Mouse (Mus musculus): ENCODE results near the gene Pcyt1a. TPM values are rescaled to one million over a fixed set of nuclear protein-coding genes. Genes with fewer than 3 reads are reported as not detected.
A peak's percentile ranks its signal among the peaks of the same experiment; 100 is the strongest.

Gene Pcyt1a
- total and polyA plus RNA-seq, 3 experiments, result 36.9 to 53.7 TPM; not detected in 1

DNA sequence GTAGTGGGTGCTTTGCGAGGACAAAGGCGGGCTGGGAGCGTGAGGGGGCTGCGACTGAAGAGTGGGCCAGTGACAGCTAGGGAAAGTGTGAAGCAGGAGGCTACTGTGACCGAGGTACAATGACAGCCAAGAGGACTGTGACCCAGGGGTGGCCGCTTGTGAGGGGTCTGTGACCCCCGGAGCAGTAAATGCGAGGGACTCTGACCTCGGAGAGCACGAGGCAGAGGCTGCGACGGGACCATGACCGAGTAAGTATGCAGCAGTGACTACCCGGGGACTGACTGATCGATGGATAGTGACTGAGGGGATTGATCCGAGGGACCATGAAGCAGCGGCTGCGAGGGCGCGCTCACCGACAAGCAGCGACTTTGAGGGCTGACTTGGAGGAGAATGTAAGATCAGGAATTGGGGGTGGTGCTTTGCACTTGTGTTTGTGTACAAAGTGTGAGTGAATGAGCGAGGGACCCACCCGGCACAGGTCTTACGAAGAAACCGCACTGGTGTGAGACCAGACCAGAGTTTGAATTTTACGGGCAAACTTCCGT lies 398 bp downstream of the Pcyt1a start:
- peaks cover 12 to 16% of the 10 kb centered on the region in 2 experiments for H3K4me1 ChIP-seq (ENCODE audit: control insufficient read depth in 1 of 2, insufficient read depth in 2 of 2, low read length in 2 of 2)
- H3K36me3 ChIP-seq (ENCODE audit: control insufficient read depth in 1 of 2, insufficient read depth in 2 of 2, low read length in 2 of 2), result peaks cover 0 to 29% of the 10 kb centered on the region in 2 experiments; a peak in 2 of 4 replicates
- H3K27ac ChIP-seq (ENCODE audit: control insufficient read depth, low read depth, low read length), result peak overlapping the region; percentile 43
- H3K9ac ChIP-seq (ENCODE audit: control insufficient read depth, low read depth, low read length, poor library complexity, severe bottlenecking), result peak overlapping the region; percentile 77
- peak overlapping the region; percentile 75 to 82 for H3K4me3 ChIP-seq (ENCODE audit: control insufficient read depth in 1 of 2, insufficient read depth in 1 of 2, low read depth in 2 of 2, low read length in 2 of 2)
- TF ChIP-seq MAX (IDR thresholded peaks at IDR 0.05; ENCODE audit: low read length), result peak; percentile 21; the same call in 1 of the 2 replicates
- peak in 1 of 2 experiments; percentile 17; a peak in 1 of 4 replicates for TF ChIP-seq POLR2A (IDR thresholded peaks at IDR 0.05; ENCODE audit: control insufficient read depth in 1 of 2, insufficient read depth in 1 of 2, low read depth in 1 of 2, low read length in 2 of 2, poor library complexity in 1 of 2)
- TF ChIP-seq POLR2AphosphoS5 (IDR thresholded peaks at IDR 0.05; ENCODE audit: borderline replicate concordance, low read depth, low read length), result no peak
- TF ChIP-seq E2F4 (IDR thresholded peaks at IDR 0.05; ENCODE audit: borderline replicate concordance, low read depth, low read length), result no peak
- H3K27me3 ChIP-seq (ENCODE audit: control insufficient read depth in 1 of 2, insufficient read depth in 2 of 2, low read length in 2 of 2), result no peaks in the 10 kb centered on the region
- no peak for DNase-seq (ENCODE audit: low read depth, low spot score)
- no peaks in the 10 kb centered on the region for H3K9me3 ChIP-seq (replicated peaks; ENCODE audit: insufficient read depth, low read length)
- peaks cover 18% of the 10 kb centered on the region for H3K79me2 ChIP-seq (ENCODE audit: control insufficient read depth, insufficient read depth, low read length, poor library complexity)

DNA sequence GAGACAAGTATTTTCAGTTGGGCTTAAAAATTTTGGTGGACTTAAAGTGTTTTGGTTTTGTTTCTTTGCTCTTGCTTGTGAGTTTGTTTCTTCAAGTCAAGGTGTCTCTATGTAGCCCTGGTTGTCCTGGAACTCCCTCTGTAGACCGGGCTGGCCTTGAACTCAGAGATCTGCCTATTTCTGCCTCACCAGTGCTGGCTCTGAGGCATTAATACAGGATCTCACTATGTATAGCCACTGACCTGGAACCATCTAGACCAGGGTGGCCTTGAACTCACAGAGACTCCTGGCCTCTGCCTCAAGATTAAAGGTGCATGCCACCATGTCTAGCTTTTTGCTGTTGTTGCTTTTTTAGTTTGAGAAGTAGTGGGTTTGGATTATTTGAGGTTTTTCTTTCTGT lies 1.2 kb downstream of the Pcyt1a start:
- peaks cover 17 to 20% of the 10 kb centered on the region in 2 experiments for H3K4me1 ChIP-seq (ENCODE audit: control insufficient read depth in 1 of 2, insufficient read depth in 2 of 2, low read length in 2 of 2)
- H3K79me2 ChIP-seq (ENCODE audit: control insufficient read depth, insufficient read depth, low read length, poor library complexity), result peaks cover 18% of the 10 kb centered on the region
- no peaks in the 10 kb centered on the region for H3K27me3 ChIP-seq (ENCODE audit: control insufficient read depth in 1 of 2, insufficient read depth in 2 of 2, low read length in 2 of 2)
- TF ChIP-seq SIN3A (IDR thresholded peaks at IDR 0.05; ENCODE audit: low read length) (peak; percentile 40; the same call in 1 of the 2 replicates), ZMIZ1 (IDR thresholded peaks at IDR 0.05; ENCODE audit: low read depth, low read length) (no peak)
- no peaks in the 10 kb centered on the region for H3K9me3 ChIP-seq (replicated peaks; ENCODE audit: insufficient read depth, low read length)
- H3K9ac ChIP-seq (ENCODE audit: control insufficient read depth, low read depth, low read length, poor library complexity, severe bottlenecking), result peak overlapping the region; percentile 77
- H3K27ac ChIP-seq (ENCODE audit: control insufficient read depth, low read depth, low read length), result peak overlapping the region; percentile 16; the same call in 1 of the 2 replicates
- peak; percentile 37 for DNase-seq (ENCODE audit: low read depth, low spot score)
- H3K36me3 ChIP-seq (ENCODE audit: control insufficient read depth in 1 of 2, insufficient read depth in 2 of 2, low read length in 2 of 2), result peaks cover 0 to 36% of the 10 kb centered on the region in 2 experiments; a peak in 3 of 4 replicates
- peak overlapping the region; percentile 20 to 82 for H3K4me3 ChIP-seq (ENCODE audit: control insufficient read depth in 1 of 2, insufficient read depth in 1 of 2, low read depth in 2 of 2, low read length in 2 of 2)

DNA sequence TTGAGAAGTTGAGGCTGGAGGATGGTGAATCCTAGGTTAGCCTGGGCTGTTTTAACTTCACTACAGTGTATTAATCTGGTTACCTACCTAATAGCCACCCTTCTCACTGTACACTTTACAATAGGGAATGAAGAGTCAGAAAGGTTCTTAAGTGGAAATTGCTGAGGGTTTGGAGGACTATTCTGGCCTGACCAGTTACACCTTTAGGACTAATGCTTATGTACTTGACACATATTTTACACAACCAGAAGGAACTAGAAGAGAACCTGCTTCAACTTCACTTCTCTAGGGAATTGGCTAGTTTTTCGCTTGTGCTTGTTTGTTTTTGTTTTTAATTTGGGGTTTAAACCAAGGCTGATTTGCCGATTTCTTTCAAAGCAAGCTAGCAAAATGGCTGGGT lies 2.4 kb downstream of the Pcyt1a start:
- Histone ChIP-seq H3K9ac (ENCODE audit: control insufficient read depth, low read depth, low read length, poor library complexity, severe bottlenecking) (no peak overlapping the region), H3K36me3 (ENCODE audit: control insufficient read depth in 1 of 2, insufficient read depth in 2 of 2, low read length in 2 of 2) (peaks cover 0 to 37% of the 10 kb centered on the region in 2 experiments; a peak in 3 of 4 replicates), H3K4me3 (ENCODE audit: control insufficient read depth in 1 of 2, insufficient read depth in 1 of 2, low read depth in 2 of 2, low read length in 2 of 2) (no peak overlapping the region), H3K4me1 (ENCODE audit: control insufficient read depth in 1 of 2, insufficient read depth in 2 of 2, low read length in 2 of 2) (peaks cover 20 to 21% of the 10 kb centered on the region in 2 experiments), H3K9me3 (replicated peaks; ENCODE audit: insufficient read depth, low read length) (no peaks in the 10 kb centered on the region), H3K27ac (ENCODE audit: control insufficient read depth, low read depth, low read length) (no peak overlapping the region), H3K27me3 (ENCODE audit: control insufficient read depth in 1 of 2, insufficient read depth in 2 of 2, low read length in 2 of 2) (no peaks in the 10 kb centered on the region), H3K79me2 (ENCODE audit: control insufficient read depth, insufficient read depth, low read length, poor library complexity) (peaks cover 18% of the 10 kb centered on the region)
- TF ChIP-seq ZNF384 (IDR thresholded peaks at IDR 0.05; ENCODE audit: low read depth, low read length) (no peak), GATA1 (IDR thresholded peaks at IDR 0.05; ENCODE audit: low read depth, low read length) (no peak), MYC (IDR thresholded peaks at IDR 0.05; ENCODE audit: low read depth, low read length) (no peak), ZKSCAN1 (IDR thresholded peaks at IDR 0.05; ENCODE audit: low read depth, low read length) (no peak), MAFK (IDR thresholded peaks at IDR 0.05; ENCODE audit: borderline replicate concordance, low read depth, low read length) (no peak)
- DNase-seq (ENCODE audit: low read depth, low spot score), result no peak

All from MEL (cell line).